Mouse (Mus musculus): Measurements from ENCODE around the gene Tesk1.

DNA sequence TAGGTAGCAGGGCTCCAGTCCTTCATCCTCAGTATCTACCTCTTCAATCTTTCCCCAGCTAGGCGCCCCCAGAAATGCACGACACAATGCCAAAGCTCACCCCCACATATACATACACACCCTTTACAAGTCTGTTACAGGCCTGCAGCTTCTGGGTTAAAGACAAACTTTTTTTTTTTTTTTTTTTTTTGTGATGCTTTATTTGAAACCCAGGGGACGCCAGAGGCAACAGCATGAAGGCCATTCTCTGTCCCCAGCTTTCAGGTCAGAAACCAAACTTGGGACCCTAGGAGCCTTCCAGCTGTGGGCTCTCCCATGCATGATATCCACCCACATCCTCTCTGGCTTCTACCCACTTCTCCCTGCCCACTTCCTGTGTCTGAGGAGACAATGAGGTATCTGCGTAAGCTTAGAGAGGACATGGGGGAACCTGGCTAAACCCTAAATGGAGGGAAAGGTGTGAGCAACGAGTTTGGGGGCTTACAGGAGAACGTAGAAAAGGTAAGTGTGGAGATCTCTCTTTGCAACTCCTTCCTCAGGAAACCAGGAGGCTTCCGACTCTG lies 40.2 kb downstream of the Tesk1 start:
- TF ChIP-seq CHD2 (IDR thresholded peaks at IDR 0.05; ENCODE audit: low read depth, low read length) (no peak), ZC3H11A (IDR thresholded peaks at IDR 0.05; ENCODE audit: borderline replicate concordance, low read depth, low read length) (no peak), HCFC1 (IDR thresholded peaks at IDR 0.05; ENCODE audit: borderline replicate concordance, insufficient read depth, low read length) (no peak), ZNF384 (IDR thresholded peaks at IDR 0.05; ENCODE audit: low read depth, low read length) (peak; percentile 53), MAFK (IDR thresholded peaks at IDR 0.05; ENCODE audit: insufficient read depth, low read depth, low read length) (no peak)

All from ES-E14 (cell line).